Mouse (Mus musculus) brain, embryonic 14.5 days (tissue): ENCODE results near the gene Podxl.

Experiments used
- CTCF ChIP-seq: fragments of 200-500 bp; IDR thresholded peaks from 2 replicates; pipeline ENCODE4 v1.5.1; 2012; ENCODE audit warnings: inconsistent platforms, mild to moderate bottlenecking, moderate library complexity, borderline replicate concordance; ENCODE audit not compliant: insufficient read depth, insufficient read length; ENCODE audit errors: extremely low read depth
- POLR2A ChIP-seq: fragments of 200-500 bp; IDR thresholded peaks from 2 replicates; pipeline ENCODE4 v1.6.1; 2012; ENCODE audit warnings: mild to moderate bottlenecking, inconsistent platforms, borderline replicate concordance; ENCODE audit not compliant: poor library complexity, insufficient read depth, insufficient read length, severe bottlenecking; ENCODE audit errors: extremely low read depth

DNA sequence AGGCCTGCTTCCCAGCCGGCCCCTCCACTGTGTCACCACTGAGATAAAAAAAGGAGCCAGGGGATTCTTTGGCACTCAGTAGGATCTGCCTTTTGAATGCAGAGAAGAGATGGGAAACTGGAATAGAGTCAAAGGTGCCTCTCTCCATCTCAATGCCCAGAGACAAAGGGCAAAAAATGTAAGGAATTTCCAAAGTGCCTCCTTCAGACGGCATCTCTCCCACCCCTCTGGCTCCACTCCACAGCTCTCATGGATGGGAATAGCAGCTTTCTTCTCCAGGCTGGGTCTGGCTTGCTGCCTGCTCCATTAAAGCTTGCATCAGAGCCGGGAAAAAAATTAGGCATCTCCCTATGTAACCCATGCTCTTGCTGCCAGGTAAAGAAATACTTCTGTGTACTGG, 37.4 kb upstream of the Podxl start:
- no peak for TF ChIP-seq CTCF
- no peak for TF ChIP-seq POLR2A
